ENCODE assay signal across 16 mouse cellular contexts in the genomic region with DNA sequence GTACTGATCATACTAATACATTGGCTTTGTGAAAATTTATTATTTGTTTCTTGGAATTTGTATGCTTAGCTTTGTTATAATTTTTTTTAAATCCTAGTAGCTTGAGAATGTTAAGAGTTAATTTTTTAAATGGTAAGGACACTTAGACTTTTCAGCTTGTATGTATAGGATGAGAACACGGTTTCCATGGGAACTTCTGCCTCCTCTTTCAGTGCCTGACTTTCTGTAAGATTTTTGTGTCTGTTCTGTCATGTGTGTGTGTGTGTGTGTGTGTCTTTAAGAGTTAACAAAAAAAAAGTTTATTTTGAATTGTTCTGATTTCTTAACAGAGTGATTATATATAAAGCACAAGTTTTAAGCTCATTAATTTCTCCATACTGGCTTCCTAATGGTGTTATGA.
DNase-seq lines count a peak whose midpoint lies in the region; ATAC-seq and TF ChIP-seq lines count a peak whose summit lies in the region.
"Had no signal": no experiment of that assay in that cellular context is flagged by ENCODE, and none has a peak within 500 bp of the region (broad histone marks: within the 10 kb centered on the region; RNA-seq: fewer than 3 reads in every experiment).

No protein-coding gene starts in this region.

- no peaks in the 10 kb centered on the region; the same call in 1 of the 2 replicates for H3K4me1 ChIP-seq in cerebellum, adult 2 months (ENCODE audit: control insufficient read depth, insufficient read depth, low read length)
- peaks cover 27% of the 10 kb centered on the region for H3K4me1 ChIP-seq in hindbrain, embryonic 13.5 days (replicated peaks)
- H3K4me1 ChIP-seq in hindbrain, embryonic 11.5 days (replicated peaks; ENCODE audit: control insufficient read depth, insufficient read depth, low read length), result no peaks in the 10 kb centered on the region
- peaks cover 30% of the 10 kb centered on the region for H3K4me1 ChIP-seq in midbrain, embryonic 15.5 days
- no peaks in the 10 kb centered on the region for H3K4me1 ChIP-seq in midbrain, embryonic 10.5 days
- peaks cover 6% of the 10 kb centered on the region; the same call in 1 of the 2 replicates for H3K4me1 ChIP-seq in midbrain, postnatal 0 days (ENCODE audit: insufficient read depth, low read length)
- H3K4me1 ChIP-seq in kidney, embryonic 16.5 days (ENCODE audit: insufficient read depth, low read length), result 0 out of 2 replicates have a peak, but pooled peaks cover 3% of the 10 kb centered on the region
- H3K4me1 ChIP-seq: stomach, embryonic 15.5 days had no signal

- no peak for ATAC-seq in hindbrain, embryonic 13.5 days (ENCODE audit: low FRiP score)
- no peak for ATAC-seq in hindbrain, embryonic 11.5 days (ENCODE audit: low FRiP score)
- no peak for ATAC-seq in midbrain, embryonic 15.5 days (replicated peaks)
- ATAC-seq in midbrain, postnatal 0 days (ENCODE audit: low FRiP score), result no peak
- ATAC-seq in kidney, embryonic 16.5 days (ENCODE audit: low FRiP score, low TSS enrichment), result no peak

- no peaks in the 10 kb centered on the region for H3K36me3 ChIP-seq in hindbrain, embryonic 13.5 days
- no peaks in the 10 kb centered on the region for H3K36me3 ChIP-seq in hindbrain, embryonic 11.5 days (ENCODE audit: control insufficient read depth, insufficient read depth, low read length)
- H3K36me3 ChIP-seq in midbrain, embryonic 15.5 days (replicated peaks), result no peaks in the 10 kb centered on the region
- H3K36me3 ChIP-seq in midbrain, embryonic 10.5 days, result 0 out of 2 replicates have a peak, but pooled peaks cover 3% of the 10 kb centered on the region
- H3K36me3 ChIP-seq in midbrain, postnatal 0 days (ENCODE audit: insufficient read depth, low read length), result no peaks in the 10 kb centered on the region
- no peaks in the 10 kb centered on the region for H3K36me3 ChIP-seq in kidney, embryonic 16.5 days (ENCODE audit: insufficient read depth, low read length)
- H3K36me3 ChIP-seq: limb, embryonic 15.5 days; stomach, embryonic 15.5 days had no signal

- H3K27me3 ChIP-seq in cerebellum, adult 2 months (ENCODE audit: control insufficient read depth, insufficient read depth, low read length), result no peaks in the 10 kb centered on the region
- no peaks in the 10 kb centered on the region for H3K27me3 ChIP-seq in hindbrain, embryonic 13.5 days
- H3K27me3 ChIP-seq in hindbrain, embryonic 11.5 days (ENCODE audit: control insufficient read depth, insufficient read depth, low read length), result no peaks in the 10 kb centered on the region
- no peaks in the 10 kb centered on the region for H3K27me3 ChIP-seq in midbrain, embryonic 15.5 days (replicated peaks)
- H3K27me3 ChIP-seq in midbrain, embryonic 10.5 days (ENCODE audit: low read depth, poor library complexity, severe bottlenecking), result no peaks in the 10 kb centered on the region
- H3K27me3 ChIP-seq in midbrain, postnatal 0 days (ENCODE audit: insufficient read depth, low read length), result no peaks in the 10 kb centered on the region
- no peaks in the 10 kb centered on the region for H3K27me3 ChIP-seq in kidney, embryonic 16.5 days (ENCODE audit: insufficient read depth, low read length)
- H3K27me3 ChIP-seq: limb, embryonic 15.5 days; stomach, embryonic 15.5 days had no signal

- no peak for TF ChIP-seq CTCF in cerebellum, adult 2 months (IDR thresholded peaks at IDR 0.05; ENCODE audit: borderline replicate concordance, insufficient read depth, low read depth, low read length)
- TF ChIP-seq CTCF in midbrain, postnatal 0 days (IDR thresholded peaks at IDR 0.05), result no peak

- no peak for TF ChIP-seq POLR2A in cerebellum, adult 2 months (IDR thresholded peaks at IDR 0.05; ENCODE audit: borderline replicate concordance, insufficient read depth, low read length)

- H3K9me3 ChIP-seq in hindbrain, embryonic 13.5 days, result no peaks in the 10 kb centered on the region
- H3K9me3 ChIP-seq in hindbrain, embryonic 11.5 days (ENCODE audit: control insufficient read depth, low read length), result no peaks in the 10 kb centered on the region
- no peaks in the 10 kb centered on the region for H3K9me3 ChIP-seq in midbrain, embryonic 15.5 days
- H3K9me3 ChIP-seq in midbrain, embryonic 10.5 days (replicated peaks), result no peaks in the 10 kb centered on the region
- no peaks in the 10 kb centered on the region for H3K9me3 ChIP-seq in midbrain, postnatal 0 days (ENCODE audit: low read length)
- no peaks in the 10 kb centered on the region for H3K9me3 ChIP-seq in kidney, embryonic 16.5 days (ENCODE audit: low read length)
- H3K9me3 ChIP-seq: embryonic facial prominence, embryonic 10.5 days; limb, embryonic 15.5 days; stomach, embryonic 15.5 days had no signal

- no peak for DNase-seq in cerebellum, adult 2 months
- DNase-seq in cerebellum, adult 11-12 months, result no peak
- no peak for DNase-seq in hindbrain, embryonic 11.5 days (ENCODE audit: low spot score)
- DNase-seq in midbrain, embryonic 10.5 days (ENCODE audit: low spot score), result no peak
- no peak for DNase-seq in midbrain, postnatal 0 days (ENCODE audit: low spot score)
- DNase-seq: gastrocnemius, postnatal 25 days; kidney, adult 9 months; kidney, postnatal 25 days; lung, postnatal 4 days had no signal

- peak overlapping the region; percentile 21; the same call in 1 of the 2 replicates for H3K4me2 ChIP-seq in hindbrain, embryonic 13.5 days
- H3K4me2 ChIP-seq in hindbrain, embryonic 11.5 days (replicated peaks; ENCODE audit: low read depth, low read length), result no peak overlapping the region
- H3K4me2 ChIP-seq in midbrain, embryonic 15.5 days, result peak overlapping the region; percentile 56
- peak overlapping the region; percentile 47 for H3K4me2 ChIP-seq in midbrain, postnatal 0 days (ENCODE audit: low read depth, low read length, poor library complexity, severe bottlenecking)
- no peak overlapping the region for H3K4me2 ChIP-seq in kidney, embryonic 16.5 days (replicated peaks; ENCODE audit: low read depth, low read length)

- H3K9ac ChIP-seq in hindbrain, embryonic 13.5 days, result 0 out of 2 replicates have a peak overlapping the region, but pooled peaks have one; percentile 25
- no peak overlapping the region for H3K9ac ChIP-seq in hindbrain, embryonic 11.5 days (ENCODE audit: low read depth, low read length)
- no peak overlapping the region for H3K9ac ChIP-seq in midbrain, embryonic 15.5 days
- H3K9ac ChIP-seq in midbrain, postnatal 0 days (replicated peaks; ENCODE audit: low read length, poor library complexity, severe bottlenecking), result no peak overlapping the region; the same call in 1 of the 2 replicates
- no peak overlapping the region for H3K9ac ChIP-seq in kidney, embryonic 16.5 days (replicated peaks; ENCODE audit: low read length)
- H3K9ac ChIP-seq: limb, embryonic 15.5 days; stomach, embryonic 15.5 days had no signal

- peak overlapping the region; percentile 78 for H3K4me3 ChIP-seq in cerebellum, adult 2 months (replicated peaks; ENCODE audit: insufficient read depth, low read depth, low read length)
- H3K4me3 ChIP-seq in hindbrain, embryonic 13.5 days, result no peak overlapping the region
- no peak overlapping the region for H3K4me3 ChIP-seq in hindbrain, embryonic 11.5 days (ENCODE audit: low read depth, low read length)
- no peak overlapping the region for H3K4me3 ChIP-seq in midbrain, embryonic 15.5 days
- H3K4me3 ChIP-seq in midbrain, embryonic 10.5 days, result no peak overlapping the region
- H3K4me3 ChIP-seq in midbrain, postnatal 0 days (ENCODE audit: low read depth, low read length), result peak overlapping the region; percentile 42
- H3K4me3 ChIP-seq in kidney, embryonic 16.5 days (ENCODE audit: low read length), result no peak overlapping the region

- 27% methylated on average over 1 of the region's 1 CpGs for WGBS in cerebellum, adult 2 months
- 63% methylated on average over 1 of the region's 1 CpGs for WGBS in hindbrain, embryonic 13.5 days
- WGBS in hindbrain, embryonic 11.5 days, result 78% methylated on average over 1 of the region's 1 CpGs
- WGBS in midbrain, embryonic 15.5 days, result 43% methylated on average over 1 of the region's 1 CpGs
- 80% methylated on average over 1 of the region's 1 CpGs for WGBS in midbrain, embryonic 10.5 days
- 29% methylated on average over 1 of the region's 1 CpGs for WGBS in midbrain, postnatal 0 days
- WGBS in kidney, embryonic 16.5 days, result 58% methylated on average over 1 of the region's 1 CpGs

- no peak overlapping the region for H3K27ac ChIP-seq in cerebellum, adult 2 months (ENCODE audit: insufficient read depth, low read length)
- H3K27ac ChIP-seq in hindbrain, embryonic 13.5 days, result 0 out of 2 replicates have a peak overlapping the region, but pooled peaks have one; percentile 48
- no peak overlapping the region for H3K27ac ChIP-seq in hindbrain, embryonic 11.5 days (ENCODE audit: low read depth, low read length)
- H3K27ac ChIP-seq in midbrain, embryonic 15.5 days, result peak overlapping the region; percentile 37; the same call in 1 of the 2 replicates
- H3K27ac ChIP-seq in midbrain, embryonic 10.5 days (replicated peaks), result no peak overlapping the region
- peak overlapping the region; percentile 26; the same call in 1 of the 2 replicates for H3K27ac ChIP-seq in midbrain, postnatal 0 days (ENCODE audit: low read depth, low read length)
- no peak overlapping the region for H3K27ac ChIP-seq in kidney, embryonic 16.5 days (ENCODE audit: low read length)
- H3K27ac ChIP-seq: embryonic facial prominence, embryonic 10.5 days; heart, adult 2 months; limb, embryonic 15.5 days had no signal

Comparison
In these comparisons a context has a peak if more than half of its experiments do, and no peak if none do; other contexts are left out.
1. H3K27ac ChIP-seq: peak in hindbrain, embryonic 13.5 days (single experiment), midbrain, embryonic 15.5 days (single experiment) and midbrain, postnatal 0 days (single experiment); none in cerebellum, adult 2 months (single experiment), hindbrain, embryonic 11.5 days (single experiment), midbrain, embryonic 10.5 days (single experiment) and kidney, embryonic 16.5 days (single experiment).
2. H3K4me3 ChIP-seq: peak in cerebellum, adult 2 months (single experiment) and midbrain, postnatal 0 days (single experiment); none in hindbrain, embryonic 13.5 days (single experiment), hindbrain, embryonic 11.5 days (single experiment), midbrain, embryonic 15.5 days (single experiment), midbrain, embryonic 10.5 days (single experiment) and kidney, embryonic 16.5 days (single experiment).
3. H3K4me2 ChIP-seq: peak in hindbrain, embryonic 13.5 days (single experiment), midbrain, embryonic 15.5 days (single experiment) and midbrain, postnatal 0 days (single experiment); none in hindbrain, embryonic 11.5 days (single experiment) and kidney, embryonic 16.5 days (single experiment).